8 mouse cellular contexts compared by ENCODE assay signal in the genomic region with DNA sequence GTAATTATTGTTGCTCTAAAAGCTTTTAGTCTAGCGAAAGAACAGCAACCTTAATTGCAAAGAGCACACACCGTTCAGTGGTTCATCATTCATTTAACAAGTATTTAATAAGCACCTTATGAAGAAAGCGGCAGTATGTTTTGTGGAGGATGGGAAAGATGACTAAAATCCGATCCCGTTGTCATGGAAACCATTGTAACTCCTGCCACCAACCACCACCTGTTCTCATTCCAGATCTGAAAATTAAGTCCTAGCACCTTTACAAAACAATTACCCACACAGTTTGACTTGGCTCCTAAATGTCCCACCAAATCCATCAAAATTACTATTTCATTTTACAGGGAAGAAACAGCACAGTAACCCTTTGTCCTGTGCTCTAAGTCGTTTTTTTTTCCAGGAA. TPM values are rescaled to one million over a fixed set of nuclear protein-coding genes. Genes with fewer than 3 reads are reported as not detected.
DNase-seq lines count a peak whose midpoint lies in the region; ATAC-seq and TF ChIP-seq lines count a peak whose summit lies in the region.

No protein-coding gene starts in this region.

- peaks cover 7% of the 10 kb centered on the region; the same call in 1 of the 2 replicates for H3K4me1 ChIP-seq in kidney, postnatal 0 days (replicated peaks; ENCODE audit: insufficient read depth, low read length)
- H3K4me1 ChIP-seq in cerebellum, adult 2 months (ENCODE audit: control insufficient read depth, insufficient read depth, low read length), result peaks cover 4% of the 10 kb centered on the region; the same call in 1 of the 2 replicates
- H3K4me1 ChIP-seq in hindbrain, embryonic 12.5 days, result peaks cover 15% of the 10 kb centered on the region
- H3K4me1 ChIP-seq in midbrain, embryonic 10.5 days, result peaks cover 41% of the 10 kb centered on the region

- no peak for TF ChIP-seq POLR2A in cerebellum, adult 2 months (IDR thresholded peaks at IDR 0.05; ENCODE audit: borderline replicate concordance, insufficient read depth, low read length)

- DNase-seq in kidney, postnatal 0 days (ENCODE audit: low spot score), result no peak
- no peak for DNase-seq in kidney, adult 9 months
- peak; percentile 16 to 69 for DNase-seq in cerebellum, adult 2 months
- DNase-seq in midbrain, embryonic 10.5 days (ENCODE audit: low spot score), result no peak
- no peak for DNase-seq in adrenal gland, postnatal 4 days (ENCODE audit: low spot score in 2 of 2)
- DNase-seq in right cerebral cortex, postnatal 14 days, result no peak
- DNase-seq in thymus, postnatal 0 days (ENCODE audit: low spot score), result no peak

- WGBS in kidney, postnatal 0 days, result 52% methylated on average over 6 of the region's 6 CpGs
- 9% methylated on average over 6 of the region's 6 CpGs for WGBS in cerebellum, adult 2 months
- WGBS in hindbrain, embryonic 12.5 days, result 40% methylated on average over 6 of the region's 6 CpGs
- 38% methylated on average over 6 of the region's 6 CpGs for WGBS in midbrain, embryonic 10.5 days

- ATAC-seq in kidney, postnatal 0 days (replicated peaks; ENCODE audit: low FRiP score, low read depth), result no peak
- no peak; the same call in 1 of the 2 replicates for ATAC-seq in hindbrain, embryonic 12.5 days (ENCODE audit: low FRiP score)

- peak overlapping the region; percentile 60 for H3K4me2 ChIP-seq in kidney, postnatal 0 days (ENCODE audit: low read length)
- H3K4me2 ChIP-seq in hindbrain, embryonic 12.5 days (replicated peaks), result peak overlapping the region; percentile 66

- H3K9ac ChIP-seq in kidney, postnatal 0 days (ENCODE audit: low read depth, low read length), result peak overlapping the region; percentile 55; the same call in 1 of the 2 replicates
- no peak overlapping the region; the same call in 1 of the 2 replicates for H3K9ac ChIP-seq in hindbrain, embryonic 12.5 days

- peak overlapping the region; percentile 51 for H3K4me3 ChIP-seq in kidney, postnatal 0 days (replicated peaks; ENCODE audit: low read depth, low read length)
- peak overlapping the region; percentile 94 for H3K4me3 ChIP-seq in cerebellum, adult 2 months (replicated peaks; ENCODE audit: insufficient read depth, low read depth, low read length)
- H3K4me3 ChIP-seq in hindbrain, embryonic 12.5 days, result peak overlapping the region; percentile 58; the same call in 1 of the 2 replicates
- H3K4me3 ChIP-seq in midbrain, embryonic 10.5 days, result peak overlapping the region; percentile 63

- no peak overlapping the region for H3K27ac ChIP-seq in kidney, postnatal 0 days
- H3K27ac ChIP-seq in cerebellum, adult 2 months (ENCODE audit: insufficient read depth, low read length), result no peak overlapping the region
- peak overlapping the region; percentile 94; the same call in 1 of the 2 replicates for H3K27ac ChIP-seq in hindbrain, embryonic 12.5 days
- H3K27ac ChIP-seq in midbrain, embryonic 10.5 days (replicated peaks), result peak overlapping the region; percentile 98

- TF ChIP-seq CTCF in kidney, postnatal 0 days (IDR thresholded peaks at IDR 0.05; ENCODE audit: low read depth), result no peak
- no peak for TF ChIP-seq CTCF in cerebellum, adult 2 months (IDR thresholded peaks at IDR 0.05; ENCODE audit: borderline replicate concordance, insufficient read depth, low read depth, low read length)

- H3K27me3 ChIP-seq in kidney, postnatal 0 days (ENCODE audit: insufficient read depth, low read length), result no peaks in the 10 kb centered on the region
- no peaks in the 10 kb centered on the region for H3K27me3 ChIP-seq in cerebellum, adult 2 months (ENCODE audit: control insufficient read depth, insufficient read depth, low read length)
- H3K27me3 ChIP-seq in hindbrain, embryonic 12.5 days, result no peaks in the 10 kb centered on the region
- no peaks in the 10 kb centered on the region for H3K27me3 ChIP-seq in midbrain, embryonic 10.5 days (ENCODE audit: low read depth, poor library complexity, severe bottlenecking)

- H3K9me3 ChIP-seq in kidney, postnatal 0 days (replicated peaks; ENCODE audit: low read length), result no peaks in the 10 kb centered on the region
- H3K9me3 ChIP-seq in hindbrain, embryonic 12.5 days (replicated peaks), result no peaks in the 10 kb centered on the region
- H3K9me3 ChIP-seq in midbrain, embryonic 10.5 days (replicated peaks), result no peaks in the 10 kb centered on the region

- H3K36me3 ChIP-seq in kidney, postnatal 0 days (ENCODE audit: insufficient read depth, low read length), result no peaks in the 10 kb centered on the region
- H3K36me3 ChIP-seq in hindbrain, embryonic 12.5 days, result no peaks in the 10 kb centered on the region
- no peaks in the 10 kb centered on the region for H3K36me3 ChIP-seq in midbrain, embryonic 10.5 days

RNA-seq across cellular contexts. Expression of a gene that starts 0.7 kb away (rescaled TPM):
- polyA plus RNA-seq in kidney, postnatal 0 days (2015; fragmentation: Nextera tagmentation; extraction: Ambion mirVana), result 11.9 and 12.1 TPM in 2 replicates
- polyA plus RNA-seq in cerebellum, adult 2 months (2012; rRNA removed), result 4.0 and 4.1 TPM in 2 replicates
- polyA plus RNA-seq in hindbrain, embryonic 12.5 days (2016; fragmentation: Nextera tagmentation; extraction: Ambion mirVana), result 20.5 and 21.9 TPM in 2 replicates
- 19.8 and 24.0 TPM in 2 replicates for polyA plus RNA-seq in midbrain, embryonic 10.5 days (2016; fragmentation: Nextera tagmentation; extraction: Ambion mirVana)
- 10 to 100 TPM in 1 of 2 experiments, 1 to 10 TPM in 1; 9.3 to 10.2 TPM for total RNA-seq in adrenal gland, postnatal 4 days (2021)
- 14.1 and 15.0 TPM in 2 replicates for polyA plus RNA-seq in thymus, postnatal 0 days (2015; fragmentation: Nextera tagmentation; extraction: Ambion mirVana)

RNA-seq across cellular contexts. Expression of a gene that starts 29.1 kb away (rescaled TPM):
- polyA plus RNA-seq in kidney, postnatal 0 days (2015; fragmentation: Nextera tagmentation; extraction: Ambion mirVana), result 1,049 and 1,099 TPM in 2 replicates
- 25.3 and 32.9 TPM in 2 replicates for polyA plus RNA-seq in cerebellum, adult 2 months (2012; rRNA removed)
- polyA plus RNA-seq in hindbrain, embryonic 12.5 days (2016; fragmentation: Nextera tagmentation; extraction: Ambion mirVana), result 763 and 927 TPM in 2 replicates
- polyA plus RNA-seq in midbrain, embryonic 10.5 days (2016; fragmentation: Nextera tagmentation; extraction: Ambion mirVana), result 1,366 and 1,939 TPM in 2 replicates
- total RNA-seq in adrenal gland, postnatal 4 days (2021), result 100 to 1,000 TPM; 359 to 373 TPM
- polyA plus RNA-seq in thymus, postnatal 0 days (2015; fragmentation: Nextera tagmentation; extraction: Ambion mirVana), result 55.0 and 63.2 TPM in 2 replicates

RNA-seq across cellular contexts. Expression of a gene that starts 55.2 kb away (rescaled TPM):
- polyA plus RNA-seq in kidney, postnatal 0 days (2015; fragmentation: Nextera tagmentation; extraction: Ambion mirVana), result 0.53 and 0.55 TPM in 2 replicates
- polyA plus RNA-seq in cerebellum, adult 2 months (2012; rRNA removed), result not detected in 2 replicates
- polyA plus RNA-seq in hindbrain, embryonic 12.5 days (2016; fragmentation: Nextera tagmentation; extraction: Ambion mirVana), result 0.30 and 0.34 TPM in 2 replicates
- 0.19 TPM in 1 of 2 replicates, not detected in the other for polyA plus RNA-seq in midbrain, embryonic 10.5 days (2016; fragmentation: Nextera tagmentation; extraction: Ambion mirVana)
- total RNA-seq in adrenal gland, postnatal 4 days (2021), result 100 to 1,000 TPM in 1 of 2 experiments, under 1 TPM in 1; 0.96 to 609 TPM
- polyA plus RNA-seq in thymus, postnatal 0 days (2015; fragmentation: Nextera tagmentation; extraction: Ambion mirVana), result 0.23 and 0.30 TPM in 2 replicates

Comparison
In these comparisons a context has a peak if more than half of its experiments do, and no peak if none do; other contexts are left out.
1. DNase-seq: peak in cerebellum, adult 2 months (2 of 2); none in kidney, postnatal 0 days (single experiment), kidney, adult 9 months (single experiment), midbrain, embryonic 10.5 days (single experiment), adrenal gland, postnatal 4 days (0 of 2), right cerebral cortex, postnatal 14 days (single experiment) and thymus, postnatal 0 days (single experiment).
2. H3K27ac ChIP-seq: peak in hindbrain, embryonic 12.5 days (single experiment) and midbrain, embryonic 10.5 days (single experiment); none in kidney, postnatal 0 days (single experiment) and cerebellum, adult 2 months (single experiment).
3. RNA of a gene that starts 29.1 kb away (polyA plus RNA-seq): 1,366 to 1,939 TPM in midbrain, embryonic 10.5 days, 1,049 to 1,099 TPM in kidney, postnatal 0 days and 763 to 927 TPM in hindbrain, embryonic 12.5 days; 55.0 to 63.2 TPM in thymus, postnatal 0 days and 25.3 to 32.9 TPM in cerebellum, adult 2 months; every median in the first group is over 10 times any median in the second.
4. Peak in every context shown above with its lines, with median percentiles within 50 percentile points of each other: H3K4me3 ChIP-seq.